15 mouse cellular contexts compared by ENCODE assay signal in the genomic region with DNA sequence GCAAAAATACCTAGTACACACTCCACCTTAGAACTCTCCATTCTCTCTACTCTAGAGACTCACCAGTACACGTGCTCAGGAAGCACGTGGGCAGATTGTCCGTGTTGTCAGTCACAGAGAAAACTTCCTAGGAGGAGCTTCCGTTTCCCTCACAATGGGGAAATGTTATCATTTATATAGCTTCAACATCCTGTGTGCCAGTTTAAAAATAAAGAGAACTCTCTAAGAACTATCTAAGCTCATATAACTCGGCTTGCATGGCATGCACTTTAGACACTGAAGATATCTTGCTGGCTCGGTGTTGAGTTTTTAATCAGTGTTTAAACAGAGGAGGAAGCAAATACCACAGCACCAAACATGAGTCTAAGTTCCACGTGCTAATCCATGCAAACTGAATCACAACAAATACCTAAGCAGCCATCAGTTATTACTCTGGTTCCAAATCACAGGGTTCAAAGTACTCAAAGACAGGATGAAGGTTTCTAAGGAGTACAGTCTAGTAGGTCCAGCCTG.
DNase-seq lines count a peak whose midpoint lies in the region; ATAC-seq and TF ChIP-seq lines count a peak whose summit lies in the region.
"Had no signal": no experiment of that assay in that cellular context is flagged by ENCODE, and none has a peak within 500 bp of the region (broad histone marks: within the 10 kb centered on the region; RNA-seq: fewer than 3 reads in every experiment).

No protein-coding gene starts in this region.

- no peak overlapping the region for H3K4me3 ChIP-seq in kidney, embryonic 16.5 days (ENCODE audit: low read length)
- H3K4me3 ChIP-seq in intestine, postnatal 0 days (ENCODE audit: low read depth, low read length), result no peak overlapping the region
- no peak overlapping the region for H3K4me3 ChIP-seq in stomach, embryonic 14.5 days (ENCODE audit: low read depth, low read length)
- H3K4me3 ChIP-seq: hindbrain, embryonic 10.5 days; limb, embryonic 12.5 days; megakaryocyte, embryonic 14.5 days; myocyte had no signal

- peak overlapping the region; percentile 39; the same call in 1 of the 2 replicates for H3K27ac ChIP-seq in kidney, embryonic 16.5 days (ENCODE audit: low read length)
- H3K27ac ChIP-seq in intestine, postnatal 0 days (ENCODE audit: low read depth, low read length), result peak overlapping the region; percentile 52; the same call in 1 of the 2 replicates
- H3K27ac ChIP-seq in stomach, embryonic 14.5 days (ENCODE audit: low read length), result peak overlapping the region; percentile 33; the same call in 1 of the 2 replicates
- H3K27ac ChIP-seq: hindbrain, embryonic 10.5 days; limb, embryonic 12.5 days had no signal

- no peak overlapping the region for H3K4me2 ChIP-seq in kidney, embryonic 16.5 days (replicated peaks; ENCODE audit: low read depth, low read length)
- peak overlapping the region; percentile 35 for H3K4me2 ChIP-seq in intestine, postnatal 0 days (replicated peaks; ENCODE audit: low read depth)
- H3K4me2 ChIP-seq in stomach, embryonic 14.5 days (replicated peaks; ENCODE audit: low read depth, low read length), result no peak overlapping the region
- H3K4me2 ChIP-seq: limb, embryonic 12.5 days had no signal

- no peak for DNase-seq in frontal cortex, postnatal 10 days (ENCODE audit: low spot score in 2 of 2)
- DNase-seq in kidney, adult 11 months, result no peak
- no peak for DNase-seq in adrenal gland, postnatal 25 days
- DNase-seq in urinary bladder, postnatal 36 days (ENCODE audit: low spot score in 2 of 2), result no peak
- DNase-seq: cerebellum, postnatal 14 days; thymus, postnatal 36 days had no signal

- 0 out of 2 replicates have a peak, but pooled peaks have one; percentile 31 for ATAC-seq in frontal cortex, adult (ENCODE audit: low TSS enrichment)
- ATAC-seq in kidney, embryonic 16.5 days (ENCODE audit: low FRiP score, low TSS enrichment), result no peak
- ATAC-seq in intestine, postnatal 0 days, result peak; percentile 87
- no peak for ATAC-seq in stomach, embryonic 14.5 days (ENCODE audit: insufficient number of reproducible peaks, insufficient read depth, low FRiP score, low read depth)

- H3K36me3 ChIP-seq in kidney, embryonic 16.5 days (ENCODE audit: insufficient read depth, low read length), result no peaks in the 10 kb centered on the region
- no peaks in the 10 kb centered on the region for H3K36me3 ChIP-seq in intestine, postnatal 0 days (ENCODE audit: control insufficient read depth, insufficient read depth)
- no peaks in the 10 kb centered on the region for H3K36me3 ChIP-seq in stomach, embryonic 14.5 days (ENCODE audit: control insufficient read depth, insufficient read depth, low read length)
- H3K36me3 ChIP-seq: G1E; hindbrain, embryonic 10.5 days; limb, embryonic 12.5 days had no signal

- no peak overlapping the region for H3K9ac ChIP-seq in kidney, embryonic 16.5 days (replicated peaks; ENCODE audit: low read length)
- no peak overlapping the region for H3K9ac ChIP-seq in intestine, postnatal 0 days (ENCODE audit: low read depth, low read length)
- no peak overlapping the region for H3K9ac ChIP-seq in stomach, embryonic 14.5 days (replicated peaks; ENCODE audit: low read depth, low read length)
- H3K9ac ChIP-seq: limb, embryonic 12.5 days had no signal

- no peaks in the 10 kb centered on the region for H3K9me3 ChIP-seq in kidney, embryonic 16.5 days (ENCODE audit: low read length)
- no peaks in the 10 kb centered on the region for H3K9me3 ChIP-seq in intestine, postnatal 0 days (ENCODE audit: control insufficient read depth)
- H3K9me3 ChIP-seq in stomach, embryonic 14.5 days (ENCODE audit: control insufficient read depth, low read depth, low read length), result no peaks in the 10 kb centered on the region
- H3K9me3 ChIP-seq: G1E; hindbrain, embryonic 10.5 days; limb, embryonic 12.5 days; megakaryocyte, embryonic 14.5 days had no signal

- WGBS in kidney, embryonic 16.5 days, result 64% methylated on average over 7 of the region's 7 CpGs
- 30% methylated on average over 7 of the region's 7 CpGs for WGBS in intestine, postnatal 0 days
- 53% methylated on average over 7 of the region's 7 CpGs for WGBS in stomach, embryonic 14.5 days

- peaks cover 14% of the 10 kb centered on the region; the same call in 1 of the 2 replicates for H3K4me1 ChIP-seq in kidney, embryonic 16.5 days (ENCODE audit: insufficient read depth, low read length)
- no peaks in the 10 kb centered on the region; the same call in 1 of the 2 replicates for H3K4me1 ChIP-seq in intestine, postnatal 0 days (replicated peaks; ENCODE audit: control insufficient read depth, insufficient read depth, low read length)
- peaks cover 42% of the 10 kb centered on the region for H3K4me1 ChIP-seq in stomach, embryonic 14.5 days (ENCODE audit: control insufficient read depth, insufficient read depth, low read length)

- TF ChIP-seq CTCF in intestine, postnatal 0 days (IDR thresholded peaks at IDR 0.05; ENCODE audit: low read depth), result no peak

- no peaks in the 10 kb centered on the region for H3K27me3 ChIP-seq in kidney, embryonic 16.5 days (ENCODE audit: insufficient read depth, low read length)
- H3K27me3 ChIP-seq in intestine, postnatal 0 days (replicated peaks; ENCODE audit: control insufficient read depth, insufficient read depth, low read length), result no peaks in the 10 kb centered on the region
- H3K27me3 ChIP-seq in stomach, embryonic 14.5 days (ENCODE audit: control insufficient read depth, insufficient read depth, low read length), result no peaks in the 10 kb centered on the region
- H3K27me3 ChIP-seq: limb, embryonic 12.5 days had no signal

Comparison
In these comparisons a context has a peak if more than half of its experiments do, and no peak if none do; other contexts are left out.
1. ATAC-seq: peak in frontal cortex, adult (single experiment) and intestine, postnatal 0 days (single experiment); none in kidney, embryonic 16.5 days (single experiment) and stomach, embryonic 14.5 days (single experiment).
2. Peak in every context shown above with its lines, with median percentiles within 50 percentile points of each other: H3K27ac ChIP-seq.